Mouse (Mus musculus): ENCODE results near the gene Zbtb20. TPM values are rescaled to one million over a fixed set of nuclear protein-coding genes. Genes with fewer than 3 reads are reported as not detected.

Zbtb20 gene
- polyA plus RNA-seq, 1 experiment from 2014 or later = 47.6 TPM

GRCm38 (mm10) chr16:43217336-43218006, 341.8 kb downstream of the Zbtb20 start:
- 38% methylated on average over 4 of the region's 4 CpGs for WGBS
- H3K4me3 ChIP-seq = no peak overlapping the region
- H3K4me2 ChIP-seq = no peak overlapping the region
- no peak for ATAC-seq (replicated peaks; ENCODE audit: insufficient number of reproducible peaks, insufficient read depth, low FRiP score, low read depth)
- H3K9me3 ChIP-seq (replicated peaks) = no peaks in the 10 kb centered on the region
- H3K27me3 ChIP-seq = no peaks in the 10 kb centered on the region
- H3K9ac ChIP-seq = no peak overlapping the region
- no peaks in the 10 kb centered on the region for H3K36me3 ChIP-seq
- no peak overlapping the region for H3K27ac ChIP-seq
- H3K4me1 ChIP-seq (replicated peaks) = peaks cover 2% of the 10 kb centered on the region; the same call in 1 of the 2 replicates

GRCm38 (mm10) chr16:43219367-43219766, 343.7 kb downstream of the Zbtb20 start:
- H3K9me3 ChIP-seq (replicated peaks) = no peaks in the 10 kb centered on the region
- H3K4me3 ChIP-seq = no peak overlapping the region
- WGBS = 87% methylated on average over 1 of the region's 1 CpGs
- no peaks in the 10 kb centered on the region for H3K36me3 ChIP-seq
- H3K27ac ChIP-seq = no peak overlapping the region
- H3K27me3 ChIP-seq = no peaks in the 10 kb centered on the region
- no peak for ATAC-seq (replicated peaks; ENCODE audit: insufficient number of reproducible peaks, insufficient read depth, low FRiP score, low read depth)
- H3K4me2 ChIP-seq = no peak overlapping the region
- H3K9ac ChIP-seq = no peak overlapping the region
- peaks cover 2% of the 10 kb centered on the region; the same call in 1 of the 2 replicates for H3K4me1 ChIP-seq (replicated peaks)

- no peaks in the 10 kb centered on the region for H3K36me3 ChIP-seq
- 57% methylated on average over 4 of the region's 4 CpGs for WGBS
- H3K9ac ChIP-seq = no peak overlapping the region
- H3K4me2 ChIP-seq = no peak overlapping the region
- H3K27me3 ChIP-seq = no peaks in the 10 kb centered on the region
- H3K4me1 ChIP-seq (replicated peaks) = no peaks in the 10 kb centered on the region
- no peak for ATAC-seq (replicated peaks; ENCODE audit: insufficient number of reproducible peaks, insufficient read depth, low FRiP score, low read depth)
- no peak overlapping the region for H3K27ac ChIP-seq
- no peak overlapping the region for H3K4me3 ChIP-seq
- no peaks in the 10 kb centered on the region for H3K9me3 ChIP-seq (replicated peaks)
These were observed 345.6 kb downstream of the Zbtb20 start for GRCm38 (mm10) chr16:43221313-43221712.

- 65% methylated on average over 4 of the region's 4 CpGs for WGBS
- Histone ChIP-seq H3K4me3 (no peak overlapping the region), H3K9ac (no peak overlapping the region), H3K4me2 (no peak overlapping the region), H3K27ac (no peak overlapping the region), H3K9me3 (replicated peaks) (no peaks in the 10 kb centered on the region), H3K4me1 (replicated peaks) (no peaks in the 10 kb centered on the region), H3K36me3 (no peaks in the 10 kb centered on the region), H3K27me3 (no peaks in the 10 kb centered on the region)
- ATAC-seq (replicated peaks; ENCODE audit: insufficient number of reproducible peaks, insufficient read depth, low FRiP score, low read depth) = no peak
These were observed 354.6 kb downstream of the Zbtb20 start for GRCm38 (mm10) chr16:43230253-43230652.

GRCm38 (mm10) chr16:43234249-43234648, 358.6 kb downstream of the Zbtb20 start:
- no peak for ATAC-seq (replicated peaks; ENCODE audit: insufficient number of reproducible peaks, insufficient read depth, low FRiP score, low read depth)
- Histone ChIP-seq H3K9ac (no peak overlapping the region), H3K4me2 (no peak overlapping the region), H3K4me3 (no peak overlapping the region), H3K36me3 (no peaks in the 10 kb centered on the region), H3K9me3 (replicated peaks) (no peaks in the 10 kb centered on the region), H3K4me1 (replicated peaks) (no peaks in the 10 kb centered on the region), H3K27ac (no peak overlapping the region), H3K27me3 (no peaks in the 10 kb centered on the region)

- no peak overlapping the region; the same call in 1 of the 2 replicates for H3K4me2 ChIP-seq
- H3K27ac ChIP-seq = no peak overlapping the region
- H3K9me3 ChIP-seq (replicated peaks) = no peaks in the 10 kb centered on the region
- H3K4me3 ChIP-seq = no peak overlapping the region
- WGBS = 67% methylated on average over 7 of the region's 7 CpGs
- H3K36me3 ChIP-seq = no peaks in the 10 kb centered on the region
- H3K9ac ChIP-seq = no peak overlapping the region
- no peaks in the 10 kb centered on the region for H3K4me1 ChIP-seq (replicated peaks)
- no peak for ATAC-seq (replicated peaks; ENCODE audit: insufficient number of reproducible peaks, insufficient read depth, low FRiP score, low read depth)
- no peaks in the 10 kb centered on the region for H3K27me3 ChIP-seq
These were observed 359.6 kb downstream of the Zbtb20 start for GRCm38 (mm10) chr16:43235317-43235716.

- 63% methylated on average over 8 of the region's 8 CpGs for WGBS
- Histone ChIP-seq H3K4me3 (no peak overlapping the region), H3K27me3 (no peaks in the 10 kb centered on the region), H3K27ac (no peak overlapping the region), H3K4me2 (no peak overlapping the region; the same call in 1 of the 2 replicates), H3K9ac (no peak overlapping the region), H3K4me1 (replicated peaks) (no peaks in the 10 kb centered on the region), H3K9me3 (replicated peaks) (no peaks in the 10 kb centered on the region), H3K36me3 (no peaks in the 10 kb centered on the region)
- ATAC-seq (replicated peaks; ENCODE audit: insufficient number of reproducible peaks, insufficient read depth, low FRiP score, low read depth) = no peak
These were observed 360.1 kb downstream of the Zbtb20 start for GRCm38 (mm10) chr16:43235721-43236159.

- H3K4me1 ChIP-seq (replicated peaks) = no peaks in the 10 kb centered on the region
- no peak overlapping the region for H3K9ac ChIP-seq
- no peak overlapping the region for H3K27ac ChIP-seq
- H3K4me2 ChIP-seq = no peak overlapping the region
- no peak for ATAC-seq (replicated peaks; ENCODE audit: insufficient number of reproducible peaks, insufficient read depth, low FRiP score, low read depth)
- H3K36me3 ChIP-seq = no peaks in the 10 kb centered on the region
- no peak overlapping the region for H3K4me3 ChIP-seq
- 74% methylated on average over 2 of the region's 2 CpGs for WGBS
- H3K27me3 ChIP-seq = no peaks in the 10 kb centered on the region
- H3K9me3 ChIP-seq (replicated peaks) = no peaks in the 10 kb centered on the region
These were observed 361.9 kb downstream of the Zbtb20 start for GRCm38 (mm10) chr16:43237551-43237950.

GRCm38 (mm10) chr16:43247026-43247425, 371.3 kb downstream of the Zbtb20 start:
- Histone ChIP-seq H3K4me1 (replicated peaks) (no peaks in the 10 kb centered on the region), H3K4me3 (no peak overlapping the region), H3K27me3 (no peaks in the 10 kb centered on the region), H3K27ac (no peak overlapping the region), H3K36me3 (no peaks in the 10 kb centered on the region), H3K4me2 (no peak overlapping the region), H3K9me3 (replicated peaks) (no peaks in the 10 kb centered on the region), H3K9ac (no peak overlapping the region)
- 77% methylated on average over 5 of the region's 5 CpGs for WGBS
- no peak for ATAC-seq (replicated peaks; ENCODE audit: insufficient number of reproducible peaks, insufficient read depth, low FRiP score, low read depth)

- Histone ChIP-seq H3K27me3 (no peaks in the 10 kb centered on the region), H3K9me3 (replicated peaks) (no peaks in the 10 kb centered on the region), H3K9ac (no peak overlapping the region), H3K27ac (no peak overlapping the region), H3K36me3 (no peaks in the 10 kb centered on the region), H3K4me2 (no peak overlapping the region), H3K4me1 (replicated peaks) (0 out of 2 replicates have a peak, but pooled peaks cover 4% of the 10 kb centered on the region), H3K4me3 (no peak overlapping the region)
- ATAC-seq (replicated peaks; ENCODE audit: insufficient number of reproducible peaks, insufficient read depth, low FRiP score, low read depth) = no peak
- WGBS = 5% methylated on average over 2 of the region's 2 CpGs
These were observed 377.4 kb downstream of the Zbtb20 start for GRCm38 (mm10) chr16:43253077-43253476.

- H3K9me3 ChIP-seq (replicated peaks) = no peaks in the 10 kb centered on the region
These were observed 378.1 kb downstream of the Zbtb20 start for GRCm38 (mm10) chr16:43253746-43254145.

More at GRCm38 (mm10) chr16:43253746-43254145, 378.1 kb downstream of the Zbtb20 start:
- H3K9ac ChIP-seq = no peak overlapping the region
- H3K4me3 ChIP-seq = no peak overlapping the region
- no peak overlapping the region for H3K4me2 ChIP-seq
- WGBS = 80% methylated on average over 4 of the region's 4 CpGs
- H3K27me3 ChIP-seq = no peaks in the 10 kb centered on the region
- ATAC-seq (replicated peaks; ENCODE audit: insufficient number of reproducible peaks, insufficient read depth, low FRiP score, low read depth) = no peak
- no peaks in the 10 kb centered on the region for H3K36me3 ChIP-seq
- H3K4me1 ChIP-seq (replicated peaks) = 0 out of 2 replicates have a peak, but pooled peaks cover 4% of the 10 kb centered on the region
- no peak overlapping the region for H3K27ac ChIP-seq

All from heart, embryonic 15.5 days (tissue).